Mouse (Mus musculus): ENCODE measurements around the gene Eif2s3x.

DNA sequence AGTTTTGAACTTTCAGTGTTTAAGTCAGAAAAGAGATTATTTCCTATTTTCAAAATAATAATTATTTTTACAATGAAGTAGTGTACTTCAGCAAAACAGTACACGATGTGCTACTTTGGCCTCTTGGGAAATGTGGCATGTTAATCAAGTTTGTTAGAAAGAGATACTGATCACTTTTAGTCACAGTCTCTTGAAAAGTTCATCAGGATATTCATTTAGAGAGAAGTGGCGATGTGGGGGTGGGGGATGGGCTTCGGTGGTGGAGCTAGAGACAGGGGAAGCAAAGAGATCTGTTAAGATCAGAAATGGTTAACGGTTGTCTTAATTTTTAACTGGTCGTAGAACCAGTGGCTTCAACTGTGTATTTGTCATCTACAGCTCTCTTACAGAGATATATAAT, 20.8 kb upstream of the Eif2s3x start:
- TF ChIP-seq GABPA (IDR thresholded peaks at IDR 0.05; ENCODE audit: low read depth, low read length) (no peak), UBTF (IDR thresholded peaks at IDR 0.05; ENCODE audit: borderline replicate concordance, insufficient read depth, low read depth, low read length) (no peak), TBP (IDR thresholded peaks at IDR 0.05; ENCODE audit: low read depth, low read length) (no peak), MAX (IDR thresholded peaks at IDR 0.05; ENCODE audit: low read length) (no peak), CTCF (IDR thresholded peaks at IDR 0.05 in 2 of 3, conservative IDR thresholded peaks at IDR 0.05 in 1 of 3; ENCODE audit: control insufficient read depth in 1 of 3, insufficient read depth in 1 of 3, low read depth in 2 of 3, low read length in 3 of 3, poor library complexity in 1 of 3, severe bottlenecking in 1 of 3) (no peak), POLR2AphosphoS2 (IDR thresholded peaks at IDR 0.05; ENCODE audit: low read length) (no peak), ZC3H11A (IDR thresholded peaks at IDR 0.05; ENCODE audit: low read depth, low read length) (no peak), MXI1 (IDR thresholded peaks at IDR 0.05; ENCODE audit: low read depth, low read length) (no peak), POLR2A (IDR thresholded peaks at IDR 0.05; ENCODE audit: control insufficient read depth in 1 of 2, insufficient read depth in 1 of 2, low read depth in 1 of 2, low read length in 2 of 2, poor library complexity in 1 of 2) (no peak), MYC (IDR thresholded peaks at IDR 0.05; ENCODE audit: low read depth, low read length) (no peak), MAFK (IDR thresholded peaks at IDR 0.05; ENCODE audit: borderline replicate concordance, low read depth, low read length) (no peak), EP300 (IDR thresholded peaks at IDR 0.05; ENCODE audit: low read depth in 1 of 2, low read length in 2 of 2) (peak; percentile 6 to 27; a peak in 2 of 4 replicates), JUND (IDR thresholded peaks at IDR 0.05; ENCODE audit: low read depth, low read length) (no peak)

All from MEL (cell line).